Mouse (Mus musculus) mature B cell (primary cell): ENCODE measurements at regions not wholly inside any gene's neighbourhood (a gene's known extent, or its start where the extent isn't known, plus 50 kb on each side); places are given as distances from the start of the nearest gene placed in this dataset.

ENCODE experiments used
- in situ Hi-C: fragments of 300-500 bp; cut with MboI; formaldehyde crosslinking; loops from 2 replicates; pipeline ENCODE4 v1.14.3; 2019

DNA sequence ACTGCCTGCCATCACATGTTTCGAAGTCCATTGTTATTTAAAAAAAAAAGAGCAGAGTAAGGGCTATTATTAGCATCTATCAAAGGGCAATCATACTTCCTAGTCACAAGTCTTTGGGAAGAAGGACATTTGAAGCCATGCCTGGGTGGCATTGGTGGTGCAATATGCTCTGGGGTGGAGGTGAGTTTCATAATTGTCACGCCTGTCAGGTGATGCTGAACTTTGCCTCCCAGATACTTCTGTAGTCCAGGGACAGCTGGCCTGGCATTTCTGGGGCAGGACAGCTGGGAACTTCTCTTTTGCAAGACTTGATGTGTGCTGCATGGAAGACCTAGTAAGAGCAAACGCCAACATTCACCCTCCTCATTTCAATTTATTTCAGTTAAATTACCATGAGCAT is 161.0 kb upstream of the Jun start:
- in situ Hi-C loops: loop anchor here (10.0 kb wide), 1 partner anchor 158 kb away; the partner anchor contains the start of gene Jun

GRCm38 (mm10) chr4:95214026-95214425 is 162.0 kb upstream of the Jun start:
- in situ Hi-C loops: loop anchor here (10.0 kb wide), 1 partner anchor 159 kb away; the partner anchor contains the start of gene Jun

DNA sequence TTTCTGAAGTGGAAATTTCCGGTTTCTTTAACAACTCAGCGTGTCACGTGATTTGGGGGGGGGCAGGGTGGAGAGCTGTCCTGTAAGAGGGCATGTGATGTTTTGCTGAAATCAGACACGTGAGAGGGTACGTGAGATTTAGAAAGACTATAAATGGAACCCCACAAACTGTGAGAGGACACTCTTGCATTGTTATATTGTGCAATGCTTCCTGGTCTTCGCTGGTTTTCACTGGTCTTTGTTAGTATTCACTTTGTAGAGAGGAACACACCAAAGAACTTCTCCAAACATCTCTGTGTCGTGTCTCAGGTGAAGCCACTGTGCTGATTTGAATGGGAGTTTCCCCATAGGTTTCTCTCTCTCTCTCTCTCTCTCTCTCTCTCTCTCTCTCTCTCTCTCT is 163.2 kb upstream of the Jun start:
- in situ Hi-C loops: loop anchor here (10.0 kb wide), 1 partner anchor 160 kb away; the partner anchor contains the start of gene Jun

- in situ Hi-C loops: no loop called here
These were observed 178.4 kb upstream of the Jun start for GRCm38 (mm10) chr4:95230461-95230860.

GRCm38 (mm10) chr4:95233034-95233433 is 181.0 kb upstream of the Jun start:
- in situ Hi-C loops: no loop called here

- in situ Hi-C loops: no loop called here
These were observed 182.1 kb upstream of the Jun start for GRCm38 (mm10) chr4:95234030-95234555.

- in situ Hi-C loops: no loop called here
These were observed 196.0 kb upstream of the Jun start for GRCm38 (mm10) chr4:95247977-95248376.

DNA sequence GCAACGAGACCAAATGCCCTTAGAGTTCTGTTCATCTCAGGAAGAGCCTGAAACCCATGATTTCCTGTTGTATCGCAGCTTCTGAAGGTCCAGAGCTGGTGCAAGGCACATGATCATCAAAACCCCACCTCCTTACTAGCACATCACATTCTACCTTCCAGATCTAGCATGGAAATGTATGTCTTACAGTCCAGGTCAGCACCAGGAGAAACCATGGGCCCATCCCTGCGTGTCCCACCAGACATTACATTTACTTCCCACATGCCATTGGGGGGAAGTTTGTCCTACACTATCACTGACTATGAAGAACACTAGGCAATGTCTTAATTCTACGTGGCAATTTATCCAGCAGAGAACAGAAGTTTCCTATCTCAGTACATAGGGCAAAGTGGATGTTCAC is 197.0 kb upstream of the Jun start:
- in situ Hi-C loops: no loop called here

GRCm38 (mm10) chr4:95250083-95250482 is 198.1 kb upstream of the Jun start:
- in situ Hi-C loops: no loop called here

GRCm38 (mm10) chr4:95269766-95270165 is 217.7 kb upstream of the Jun start:
- in situ Hi-C loops: no loop called here

DNA sequence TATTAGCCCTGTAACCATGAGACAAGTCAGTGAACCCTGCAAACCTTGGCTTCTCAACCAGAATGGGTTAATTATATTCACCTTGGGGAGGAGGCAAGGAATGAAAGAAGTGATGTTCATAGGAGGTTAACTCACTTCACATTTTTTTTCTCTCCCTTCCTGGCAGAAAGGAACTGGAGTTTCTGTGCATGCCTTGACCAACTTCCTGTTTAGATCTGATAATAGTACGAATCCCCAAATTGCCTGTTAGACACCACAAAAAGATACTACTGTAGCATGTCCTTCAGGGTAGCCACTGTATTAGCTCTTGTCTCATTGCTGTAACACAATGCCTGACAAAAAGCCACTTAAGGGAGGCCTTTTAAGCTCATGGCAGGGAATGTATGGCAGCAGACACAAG is 218.4 kb upstream of the Jun start:
- in situ Hi-C loops: no loop called here

GRCm38 (mm10) chr4:95276231-95276630 is 224.2 kb upstream of the Jun start:
- in situ Hi-C loops: no loop called here

GRCm38 (mm10) chr4:95277989-95278713 is 226.1 kb upstream of the Jun start:
- in situ Hi-C loops: no loop called here

DNA sequence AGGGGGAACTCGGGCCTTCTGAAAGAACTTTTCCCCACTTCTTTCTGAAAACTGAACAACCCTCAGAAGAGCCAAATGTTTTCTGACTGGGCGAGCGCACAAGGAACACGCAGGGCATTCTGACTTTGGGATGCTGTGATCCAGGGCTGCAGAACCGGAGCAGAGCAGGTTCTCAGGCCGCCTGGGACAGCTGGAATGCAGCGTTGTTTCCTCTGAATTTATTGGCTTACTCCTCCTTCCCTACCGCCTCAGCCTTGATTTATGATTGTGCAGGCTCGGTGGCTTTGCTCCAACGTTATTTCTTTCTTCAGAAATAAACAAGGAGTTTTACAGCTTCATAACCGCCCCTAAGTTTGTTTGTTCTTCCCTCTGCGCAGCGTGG is 226.7 kb upstream of the Jun start:
- in situ Hi-C loops: no loop called here

- in situ Hi-C loops: no loop called here
These were observed 227.2 kb upstream of the Jun start for GRCm38 (mm10) chr4:95279200-95279599.

DNA sequence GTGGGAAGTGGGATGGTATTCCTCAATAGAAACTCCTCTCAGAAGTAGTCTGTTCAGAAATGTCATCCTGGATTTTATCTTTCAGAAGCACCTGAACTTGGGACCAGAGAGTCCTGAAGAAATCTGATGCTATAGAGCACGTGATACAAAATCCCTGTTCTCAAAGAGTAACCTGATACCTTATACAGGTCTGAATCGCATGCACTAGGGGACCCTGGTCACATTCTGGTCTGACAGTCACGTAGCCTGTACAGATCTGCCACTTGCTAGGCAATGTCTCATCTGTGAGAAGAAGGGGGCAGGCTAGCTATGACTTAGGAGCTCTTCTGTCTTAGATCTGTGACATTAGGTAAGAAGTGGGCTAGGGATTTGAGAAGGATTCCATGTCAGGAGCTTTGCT is 230.1 kb upstream of the Jun start:
- in situ Hi-C loops: no loop called here

GRCm38 (mm10) chr4:95283789-95284188 is 231.8 kb upstream of the Jun start:
- in situ Hi-C loops: no loop called here

GRCm38 (mm10) chr4:95284192-95284591 is 232.2 kb upstream of the Jun start:
- in situ Hi-C loops: no loop called here

- in situ Hi-C loops: no loop called here
These were observed 232.7 kb upstream of the Jun start for GRCm38 (mm10) chr4:95284696-95285095.

DNA sequence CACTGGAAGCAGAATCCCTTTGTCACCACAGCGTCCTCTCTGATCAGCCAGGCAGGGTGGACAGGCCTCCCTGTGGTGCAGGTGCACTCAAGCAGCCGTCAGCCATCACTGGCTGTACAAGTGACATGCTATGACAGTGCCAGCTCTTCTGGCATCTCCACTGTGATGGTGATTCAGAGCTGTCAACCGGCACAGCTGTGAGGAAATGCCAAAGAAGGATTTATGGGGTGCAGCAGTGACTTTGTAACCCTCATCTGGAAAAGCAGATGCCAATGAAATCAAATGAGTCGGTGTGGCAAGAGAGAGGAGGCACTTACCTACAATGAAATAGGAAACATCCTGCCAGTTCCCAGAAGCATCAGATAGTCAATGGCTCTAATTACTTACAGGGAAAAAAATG is 238.3 kb upstream of the Jun start:
- in situ Hi-C loops: no loop called here

DNA sequence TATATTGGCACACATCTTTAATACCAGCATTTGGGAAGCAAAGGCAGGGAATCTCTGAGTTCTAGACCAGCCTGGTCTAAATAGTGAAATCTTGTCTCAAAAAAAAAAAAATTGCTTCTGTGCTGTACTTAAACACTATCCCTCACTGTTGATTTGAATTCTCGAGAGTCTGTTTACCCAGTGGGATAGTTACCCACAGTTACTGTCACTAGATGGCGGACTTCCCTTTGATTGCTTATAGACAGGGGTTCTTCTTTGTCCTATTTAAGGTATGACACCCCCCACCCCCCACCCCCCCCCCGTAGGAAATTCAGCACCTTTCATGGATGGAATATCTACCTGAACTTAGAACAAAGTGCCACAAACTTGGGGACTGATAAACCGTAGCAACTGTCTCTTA is 242.1 kb upstream of the Jun start:
- in situ Hi-C loops: no loop called here

DNA sequence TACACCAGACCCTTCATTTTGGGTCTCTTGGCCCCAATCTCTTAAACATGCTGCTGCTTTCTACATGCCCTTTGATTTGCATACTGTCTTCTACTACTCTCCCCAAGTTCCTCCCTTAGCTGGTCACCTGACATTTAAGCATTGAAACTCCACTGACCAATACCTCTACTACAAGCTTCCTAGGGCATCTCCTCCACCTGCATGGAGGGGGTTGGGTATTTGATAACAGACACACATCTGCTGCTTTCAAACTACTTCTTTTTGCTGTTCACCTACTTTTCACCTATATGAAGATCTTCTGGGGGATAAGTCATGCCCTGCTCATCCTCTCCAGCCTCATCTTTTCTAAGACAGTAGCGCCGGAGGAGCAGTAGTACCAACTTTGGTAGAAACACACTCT is 249.9 kb upstream of the Jun start:
- in situ Hi-C loops: no loop called here

DNA sequence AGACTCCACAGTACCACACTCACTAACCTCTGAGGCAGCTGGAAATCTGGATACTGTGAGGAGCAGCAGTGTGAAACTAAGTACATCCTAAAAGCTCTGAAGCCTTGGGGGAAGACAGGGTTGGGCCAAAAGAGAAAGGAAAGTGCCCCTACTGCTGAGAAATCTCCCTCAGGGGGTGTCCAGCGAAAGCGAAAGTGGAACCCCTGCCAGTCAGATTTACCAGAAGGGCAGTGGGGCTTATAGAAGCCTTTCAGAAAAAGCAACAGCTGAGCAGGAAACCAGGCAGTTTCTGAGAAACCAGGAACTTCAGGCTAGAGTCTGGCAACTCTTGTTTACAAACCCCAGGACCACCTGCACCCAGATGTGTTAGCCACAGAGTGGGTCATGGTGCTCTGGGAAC is 251.3 kb upstream of the Jun start:
- in situ Hi-C loops: no loop called here

- in situ Hi-C loops: no loop called here
These were observed 252.0 kb upstream of the Jun start for GRCm38 (mm10) chr4:95304006-95304405.
